Mouse (Mus musculus): ENCODE data around the gene Gpr171.

- TF ChIP-seq HCFC1 (IDR thresholded peaks at IDR 0.05; ENCODE audit: borderline replicate concordance, insufficient read depth, low read length), result no peak
- no peak for TF ChIP-seq CHD2 (IDR thresholded peaks at IDR 0.05; ENCODE audit: low read depth, low read length)
Measured at GRCm38 (mm10) chr3:59133189-59133588, 31.6 kb upstream of the Gpr171 start.

Data from ES-E14 (cell line).